Mouse (Mus musculus) olfactory bulb, adult 2 months (tissue): Measurements from ENCODE around the gene Mapk8ip2. TPM values are rescaled to one million over a fixed set of nuclear protein-coding genes. Genes with fewer than 3 reads are reported as not detected.
A peak's percentile ranks its signal among the peaks of the same experiment; 100 is the strongest.

Source experiments
- H3K27ac ChIP-seq: fragments of 200-500 bp; 2 replicates; pipeline ENCODE4 v1.5.1; 2012; ENCODE audit warnings: low read depth, low read length; ENCODE audit not compliant: insufficient read depth
- H3K4me1 ChIP-seq: fragments of 200-500 bp; 2 replicates; pipeline ENCODE4 v1.6.1; 2012; ENCODE audit warnings: low read length; ENCODE audit not compliant: control insufficient read depth, insufficient read depth
- H3K4me3 ChIP-seq: fragments of 200-500 bp; 2 replicates; pipeline ENCODE4 v1.5.1; 2012; ENCODE audit warnings: mild to moderate bottlenecking, low read depth, low read length, moderate library complexity; ENCODE audit not compliant: insufficient read depth
- CTCF ChIP-seq: fragments of 200-500 bp; IDR thresholded peaks from 2 replicates; pipeline ENCODE4 v1.5.1; 2012; ENCODE audit warnings: low read depth, mild to moderate bottlenecking, low read length, moderate library complexity; ENCODE audit not compliant: insufficient read depth
- POLR2A ChIP-seq: fragments of 200-500 bp; IDR thresholded peaks from 2 replicates; pipeline ENCODE4 v1.6.1; 2012; ENCODE audit warnings: mild to moderate bottlenecking, low read depth, low read length, moderate library complexity; ENCODE audit not compliant: insufficient read depth
- whole genome bisulfite sequencing: fragments of 180-500 bp; shearing (Covaris S2); methylation state at CpG from one replicate; pipeline ENCODE4 v1.1.7; 2018; 5-methylcytosine and 5-hydroxymethylcytosine counted together
- polyA plus RNA-seq: library from polyadenylated mRNA; stranded (reverse); fragments of >200 nt; gene quantifications from 2 replicates; pipeline ENCODE4 v1.2.4, GENCODE M21; 2012; ENCODE audit warnings: low replicate concordance; ENCODE audit not compliant: missing spikeins, insufficient read depth, insufficient read length

Mapk8ip2 gene
- polyA plus RNA-seq, 1 experiment = not detected

- WGBS = 25% methylated on average over 4 of the region's 4 CpGs
- Histone ChIP-seq H3K27ac (no peak overlapping the region), H3K4me3 (no peak overlapping the region), H3K4me1 (peaks cover 33% of the 10 kb centered on the region)
- TF ChIP-seq CTCF (no peak), POLR2A (no peak)
These were observed 42.4 kb downstream of the Mapk8ip2 start for GRCm38 (mm10) chr15:89496131-89496530.

- H3K27ac ChIP-seq = no peak overlapping the region
- no peak for TF ChIP-seq CTCF
- TF ChIP-seq POLR2A = no peak
- WGBS = 23% methylated on average over 2 of the region's 2 CpGs
- peaks cover 37% of the 10 kb centered on the region for H3K4me1 ChIP-seq
- no peak overlapping the region for H3K4me3 ChIP-seq
These were observed 43.1 kb downstream of the Mapk8ip2 start for GRCm38 (mm10) chr15:89496841-89497240.

- Histone ChIP-seq H3K4me1 (peaks cover 37% of the 10 kb centered on the region), H3K27ac (no peak overlapping the region), H3K4me3 (peak overlapping the region; percentile 92; the same call in 1 of the 2 replicates)
- WGBS = 54% methylated on average over 4 of the region's 4 CpGs
- TF ChIP-seq POLR2A = no peak
- TF ChIP-seq CTCF = no peak
These were observed 43.8 kb downstream of the Mapk8ip2 start for GRCm38 (mm10) chr15:89497391-89498048.

GRCm38 (mm10) chr15:89498049-89498960 is 44.6 kb downstream of the Mapk8ip2 start:
- Histone ChIP-seq H3K4me3 (peak overlapping the region; percentile 92), H3K4me1 (peaks cover 37% of the 10 kb centered on the region), H3K27ac (0 out of 2 replicates have a peak overlapping the region, but pooled peaks have one; percentile 55)
- WGBS = 8% methylated on average over 41 of the region's 41 CpGs
- no peak for TF ChIP-seq CTCF
- no peak for TF ChIP-seq POLR2A

- 2% methylated on average over 68 of the region's 72 CpGs for WGBS
- Histone ChIP-seq H3K27ac (peak within 1 kb of the TSS; percentile 55), H3K4me1 (peaks cover 37% of the 10 kb centered on the region), H3K4me3 (peak within 1 kb of the TSS; percentile 92)
- TF ChIP-seq CTCF (no peak), POLR2A (no peak)
These were observed 45.4 kb downstream of the Mapk8ip2 start, which contains the start of gene Shank3 for GRCm38 (mm10) chr15:89498961-89499688. Shank3 (plus strand) TSS chr15:89499623.

- Histone ChIP-seq H3K4me1 (peaks cover 37% of the 10 kb centered on the region), H3K4me3 (peak overlapping the region; percentile 92), H3K27ac (no peak overlapping the region)
- TF ChIP-seq POLR2A = no peak; the same call in 1 of the 2 replicates
- no peak for TF ChIP-seq CTCF
- WGBS = under 1% methylated on average over 55 of the region's 60 CpGs
These were observed 46.1 kb downstream of the Mapk8ip2 start for GRCm38 (mm10) chr15:89499784-89500220.

GRCm38 (mm10) chr15:89500221-89500791 is 46.6 kb downstream of the Mapk8ip2 start:
- WGBS = 3% methylated on average over 35 of the region's 35 CpGs
- H3K4me3 ChIP-seq = peak overlapping the region; percentile 92
- no peak for TF ChIP-seq POLR2A
- TF ChIP-seq CTCF = no peak
- H3K4me1 ChIP-seq = peaks cover 37% of the 10 kb centered on the region
- no peak overlapping the region for H3K27ac ChIP-seq

- Histone ChIP-seq H3K27ac (no peak overlapping the region), H3K4me3 (no peak overlapping the region)
- WGBS = 92% methylated on average over 3 of the region's 3 CpGs
These were observed 47.6 kb downstream of the Mapk8ip2 start for GRCm38 (mm10) chr15:89501321-89501720.

More at GRCm38 (mm10) chr15:89501321-89501720, 47.6 kb downstream of the Mapk8ip2 start:
- H3K4me1 ChIP-seq = peaks cover 35% of the 10 kb centered on the region
- TF ChIP-seq CTCF (no peak), POLR2A (no peak)
